Mouse (Mus musculus): Measurements from ENCODE around the gene Grk2.

Gene Grk2

DNA sequence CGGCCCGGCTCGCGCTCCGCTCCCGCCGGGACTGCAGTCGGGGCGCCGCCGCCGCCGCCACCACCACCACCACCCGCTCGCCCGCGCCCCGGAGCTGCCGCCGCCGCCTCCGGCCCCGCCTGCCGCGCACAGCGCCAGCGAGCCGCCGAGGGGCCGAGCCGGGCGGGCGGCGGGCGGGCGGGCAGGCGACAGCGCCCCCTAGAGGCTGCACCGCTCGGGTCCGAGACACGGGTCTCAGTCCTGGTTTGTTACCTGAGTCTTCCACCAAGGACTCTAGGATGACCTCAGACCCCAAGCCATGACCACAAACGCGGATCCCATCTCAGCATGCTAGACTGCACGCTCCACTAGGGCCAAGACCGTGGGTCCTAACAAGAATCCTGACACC lies at the start of gene Grk2:
Grk2 (minus strand) TSS at position 33 of the 388 bp plus-strand sequence.
- DNase-seq (ENCODE audit: low spot score): peak; percentile 81

DNA sequence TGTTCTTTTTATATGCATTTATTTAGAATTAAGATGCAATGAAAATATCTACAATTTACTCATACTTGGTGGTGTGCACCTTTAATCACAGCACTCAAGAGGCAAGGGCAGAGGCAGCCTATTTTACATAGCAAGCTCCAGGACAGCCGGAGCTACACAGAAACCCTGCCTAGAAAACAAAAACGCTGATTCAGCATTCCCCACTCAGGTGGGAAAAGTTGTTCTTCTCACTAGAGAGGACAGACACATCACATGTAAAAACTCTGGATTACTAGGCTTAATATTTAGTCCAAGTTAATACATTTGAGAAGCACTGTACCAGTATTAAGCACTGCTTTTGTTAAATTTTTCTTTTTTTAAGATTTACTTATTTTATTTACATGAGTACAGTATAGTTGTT lies 43.4 kb upstream of the Grk2 start:
- no peak for DNase-seq (ENCODE audit: low spot score)

GRCm38 (mm10) chr19:4346479-4346878 lies 40.5 kb upstream of the Grk2 start:
- no peak for DNase-seq (ENCODE audit: low spot score)

DNA sequence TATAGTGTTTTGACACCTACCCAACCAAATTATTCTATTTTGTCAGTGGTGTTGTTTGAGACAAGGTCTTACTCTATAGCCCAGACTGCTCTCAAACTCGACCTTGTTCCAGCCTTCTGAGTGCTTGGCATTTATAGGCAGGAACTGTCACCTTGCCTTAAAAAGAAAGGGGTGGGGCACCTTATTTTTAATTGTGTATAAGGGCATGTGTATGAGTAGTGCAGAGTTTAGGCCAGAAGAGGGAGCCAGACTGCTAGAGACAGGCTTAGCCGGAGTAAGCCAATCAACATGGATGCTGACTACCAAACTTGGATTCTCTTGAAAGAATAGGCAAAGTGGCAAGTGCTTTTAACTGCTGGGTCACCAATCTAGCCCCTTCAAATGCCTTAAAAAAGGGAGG lies 32.1 kb upstream of the Grk2 start:
- peak; percentile 86 for DNase-seq (ENCODE audit: low spot score)

DNA sequence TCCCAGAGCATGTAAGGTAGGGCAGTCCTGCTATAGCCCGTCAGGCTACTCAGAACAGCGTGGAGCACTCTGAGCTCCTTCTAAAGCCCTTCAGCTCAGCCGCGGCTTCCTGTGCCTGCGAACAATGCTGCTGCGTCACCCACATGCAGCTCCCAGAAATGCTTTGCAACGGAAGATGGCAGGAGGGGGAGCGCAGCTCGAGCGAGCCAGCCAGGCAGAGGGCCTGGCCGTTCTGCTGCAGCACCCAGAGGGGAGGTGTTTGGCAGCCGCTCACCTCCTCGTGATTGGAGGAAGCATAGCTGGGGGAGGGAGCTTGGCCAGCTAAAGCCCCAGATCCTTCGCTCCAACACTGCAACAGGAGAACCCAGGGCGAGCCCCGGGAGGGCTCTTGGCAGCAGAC lies 27.8 kb upstream of the Grk2 start:
- DNase-seq (ENCODE audit: low spot score): peak; percentile 97

GRCm38 (mm10) chr19:4333100-4333775 lies 27.2 kb upstream of the Grk2 start:
- DNase-seq (ENCODE audit: low spot score): no peak

- peak; percentile 59 for DNase-seq (ENCODE audit: low spot score)
Observed at GRCm38 (mm10) chr19:4332653-4333052, 26.6 kb upstream of the Grk2 start.

- DNase-seq (ENCODE audit: low spot score): no peak
Observed at GRCm38 (mm10) chr19:4331273-4331672, 25.3 kb upstream of the Grk2 start.

DNA sequence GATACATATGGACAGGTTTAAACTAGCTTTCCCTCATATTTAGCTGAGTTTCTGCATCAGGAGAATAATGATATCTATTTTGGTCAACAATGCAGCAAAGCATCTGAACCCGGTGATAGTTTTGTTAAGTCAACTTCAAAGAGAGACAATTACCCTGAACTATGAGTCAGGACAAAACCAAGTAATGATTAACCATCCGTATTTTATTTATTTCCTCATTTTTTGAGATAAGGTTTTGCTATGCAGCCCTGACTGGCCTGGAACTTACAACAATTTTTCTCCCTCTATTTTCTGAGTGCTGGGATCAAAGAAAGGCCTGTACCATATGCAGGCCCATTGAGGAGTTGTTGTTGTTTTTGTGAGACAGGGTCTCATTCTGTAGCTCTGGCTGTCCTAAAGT lies 24.6 kb upstream of the Grk2 start:
- DNase-seq (ENCODE audit: low spot score): no peak

DNA sequence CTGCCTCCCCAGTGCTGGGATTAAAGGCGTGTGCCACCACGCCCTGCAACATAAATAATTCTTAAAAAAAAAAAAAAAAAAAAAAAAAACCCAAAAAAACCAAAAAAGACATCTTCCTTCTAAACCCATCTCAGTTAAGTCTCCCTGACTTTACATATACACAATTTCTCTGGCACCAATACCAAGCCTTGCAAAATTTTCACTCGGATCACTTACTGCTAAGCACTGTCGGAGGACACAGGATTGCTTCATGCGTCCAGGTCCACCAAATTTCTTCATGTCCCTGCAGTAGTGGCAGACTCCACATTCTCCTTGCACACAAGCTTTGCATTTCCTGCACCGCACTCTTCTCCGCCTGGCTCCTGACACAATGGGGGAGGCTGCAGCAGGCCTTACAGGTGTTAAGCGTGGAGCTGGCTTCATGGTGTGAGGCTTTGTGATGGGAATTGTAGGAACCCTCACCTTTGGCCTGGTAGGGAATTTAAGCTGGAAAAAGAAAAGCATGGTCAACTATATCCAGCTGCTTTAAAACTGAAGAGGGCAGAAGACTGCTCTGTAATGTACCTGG lies 22.8 kb upstream of the Grk2 start:
- DNase-seq (ENCODE audit: low spot score): no peak

DNA sequence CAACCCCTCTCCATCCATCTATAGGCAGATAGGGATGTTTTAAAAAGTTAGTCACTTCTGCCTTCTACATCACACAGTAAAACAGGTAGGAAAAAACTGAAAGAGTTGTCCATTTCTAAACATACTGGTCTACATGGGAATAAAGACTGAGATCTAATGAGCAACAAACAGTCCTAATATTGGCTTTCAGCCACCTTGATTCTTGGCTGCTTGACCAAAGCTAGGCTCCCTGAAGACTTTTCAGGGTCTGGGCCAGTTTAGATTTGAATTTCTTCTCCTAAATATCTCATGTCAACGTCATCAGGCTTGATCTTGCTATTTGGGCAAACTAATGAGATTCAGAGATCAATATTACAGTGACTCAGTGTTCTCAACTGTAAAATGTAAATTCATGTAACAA lies 20.9 kb upstream of the Grk2 start:
- DNase-seq (ENCODE audit: low spot score): no peak

GRCm38 (mm10) chr19:4326106-4326505 lies 20.1 kb upstream of the Grk2 start:
- no peak for DNase-seq (ENCODE audit: low spot score)

- no peak for DNase-seq (ENCODE audit: low spot score)
Observed at GRCm38 (mm10) chr19:4322134-4322533, 16.1 kb upstream of the Grk2 start.

GRCm38 (mm10) chr19:4321622-4322021 lies 15.6 kb upstream of the Grk2 start:
- DNase-seq (ENCODE audit: low spot score): no peak

- no peak for DNase-seq (ENCODE audit: low spot score)
Observed at GRCm38 (mm10) chr19:4319272-4319671, 13.2 kb upstream of the Grk2 start.

DNA sequence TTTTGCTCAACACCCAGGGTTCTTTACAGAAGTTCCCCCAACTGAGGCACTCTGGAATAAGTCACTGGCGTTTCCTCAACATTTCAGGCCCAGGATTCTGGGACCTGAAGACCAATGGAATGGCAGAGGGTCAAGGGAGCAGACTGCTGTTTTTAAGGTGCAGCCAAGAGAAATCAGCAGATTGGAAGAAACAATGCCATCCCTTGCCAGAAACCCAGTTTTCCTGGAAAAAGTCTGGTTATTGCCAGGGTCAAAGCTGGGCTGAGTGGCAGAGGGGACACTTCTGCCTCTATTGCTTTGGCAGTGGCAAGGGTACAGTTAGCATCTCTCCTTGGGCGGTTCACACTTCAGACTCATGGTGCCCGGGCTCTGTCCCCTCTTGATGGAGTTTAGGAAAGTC lies 11.2 kb upstream of the Grk2 start:
- no peak for DNase-seq (ENCODE audit: low spot score)

GRCm38 (mm10) chr19:4315223-4315944 lies 9.4 kb upstream of the Grk2 start:
- DNase-seq (ENCODE audit: low spot score): peak; percentile 21

DNA sequence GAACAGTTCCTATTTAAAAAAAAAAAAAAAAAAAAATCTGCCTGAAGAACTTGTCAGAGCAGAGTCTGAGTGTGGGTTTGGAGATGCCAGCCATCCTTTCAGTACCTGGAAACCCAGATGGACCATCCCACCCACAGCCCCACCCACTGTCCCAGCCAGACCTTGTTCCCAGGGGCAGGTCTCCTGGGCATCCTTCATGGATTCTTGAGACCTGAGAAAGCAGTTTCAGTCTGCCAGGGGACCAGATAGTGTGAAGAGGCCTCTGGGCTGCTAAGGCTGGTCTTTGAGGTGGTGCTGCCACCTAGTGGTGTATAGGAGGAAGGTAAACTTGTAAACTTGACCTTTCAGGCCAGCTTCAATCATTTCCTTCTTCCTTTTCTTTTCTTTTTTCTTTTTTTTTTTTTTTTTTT lies 3.8 kb upstream of the Grk2 start:
- DNase-seq (ENCODE audit: low spot score): peak; percentile 74

DNA sequence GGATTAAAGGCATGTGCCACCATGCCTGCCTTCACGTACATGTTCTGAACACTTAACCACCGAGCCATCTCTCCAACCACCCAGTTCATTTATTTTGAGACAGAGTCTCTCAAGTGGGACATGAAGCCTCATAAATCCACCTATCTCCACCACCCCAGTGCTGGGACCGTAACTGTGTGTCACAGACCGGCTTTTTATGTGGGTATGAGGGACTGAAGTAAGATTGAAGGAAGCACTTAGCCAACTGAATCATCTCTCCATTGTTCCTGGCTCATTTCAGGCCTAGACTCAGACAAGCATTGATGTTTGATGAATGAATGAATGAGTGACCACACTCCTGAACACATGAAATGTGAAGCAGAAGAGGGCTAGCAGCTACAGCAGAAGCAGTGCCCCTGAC lies 3.3 kb upstream of the Grk2 start:
- DNase-seq (ENCODE audit: low spot score): no peak

DNA sequence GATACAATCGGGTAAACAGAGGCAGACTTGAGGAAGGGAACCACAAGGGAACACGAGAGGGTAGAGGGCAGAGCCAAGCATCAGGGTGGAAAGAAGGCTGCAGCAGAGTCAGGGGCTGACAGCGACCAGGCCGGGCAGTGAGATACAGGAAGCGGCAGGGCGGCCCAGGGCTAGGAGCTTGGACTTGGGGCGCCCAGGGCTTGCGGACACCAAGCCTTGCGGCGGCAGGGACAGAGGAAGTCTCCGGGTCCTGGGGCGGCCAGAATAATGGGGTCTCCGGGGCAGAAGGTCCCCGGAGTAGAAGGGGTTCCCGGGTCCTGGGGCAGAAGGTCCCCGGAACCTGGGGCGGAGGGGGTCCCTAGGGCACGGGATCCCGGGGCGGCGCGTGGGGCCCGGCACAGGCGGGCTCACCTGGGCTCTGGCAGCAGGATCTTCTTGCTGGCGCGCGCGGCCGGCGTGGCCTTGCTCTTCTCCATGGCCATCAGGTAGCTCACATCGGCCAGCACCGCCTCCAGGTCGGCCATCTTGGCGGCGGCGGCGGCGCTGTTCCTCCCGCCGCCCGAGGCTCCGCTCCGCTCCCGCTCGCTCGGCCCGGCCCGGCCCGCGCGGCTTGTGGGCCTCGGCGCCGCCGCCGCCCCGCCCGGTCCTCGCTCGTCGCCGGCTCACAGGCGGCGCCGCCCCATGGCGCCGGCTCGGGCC lies 382 bp downstream of the Grk2 start:
- DNase-seq (ENCODE audit: low spot score): no peak

GRCm38 (mm10) chr19:4304871-4305321 lies 1.1 kb downstream of the Grk2 start:
- DNase-seq (ENCODE audit: low spot score): peak; percentile 54

DNA sequence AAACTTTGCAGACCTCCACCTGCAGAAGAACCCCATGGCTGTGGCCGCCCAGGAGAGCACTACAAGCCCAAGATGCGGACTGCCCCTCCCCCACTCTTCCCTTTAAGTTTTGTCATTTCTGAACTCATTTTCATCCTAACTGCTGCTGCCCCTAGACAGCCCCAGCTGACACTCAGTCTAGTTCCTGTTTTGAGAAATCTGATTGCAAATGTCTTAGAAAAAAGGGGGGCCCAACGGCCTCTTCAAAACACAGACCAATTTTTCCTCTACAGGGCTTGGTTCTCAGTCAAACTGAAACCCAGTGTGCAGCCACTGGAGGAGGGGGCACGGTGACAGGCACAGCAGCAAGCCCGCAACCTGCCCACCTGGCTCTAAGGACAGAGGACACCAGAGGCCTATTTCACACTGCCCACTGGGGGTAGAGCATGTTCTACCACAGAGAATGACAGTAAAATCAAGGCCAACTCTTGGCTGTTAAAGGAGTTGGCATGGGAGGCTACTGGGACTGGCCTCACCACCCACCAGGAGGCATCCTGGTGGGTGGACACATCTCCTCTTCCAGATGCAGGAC lies 1.7 kb downstream of the Grk2 start:
- DNase-seq (ENCODE audit: low spot score): peak; percentile 62

- DNase-seq (ENCODE audit: low spot score): no peak
Observed at GRCm38 (mm10) chr19:4303640-4303995, 2.4 kb downstream of the Grk2 start.

Data from lung, postnatal 25 days (tissue).